Mouse (Mus musculus) embryo, embryonic 10.5 days (tissue): ENCODE measurements at regions not wholly inside any gene's neighbourhood (a gene's known extent, or its start where the extent isn't known, plus 50 kb on each side); places are given as distances from the start of the nearest gene placed in this dataset.

Source experiments
- DNase-seq: peaks from one replicate; pipeline ENCODE4 v3.0.0-alpha.2; 2015; ENCODE audit warnings: low spot score

- no peak for DNase-seq
Observed at GRCm38 (mm10) chr5:57102897-57103296, 614.9 kb upstream of the Pcdh7 start.

- peak; percentile 26 for DNase-seq
Observed at GRCm38 (mm10) chr5:57128478-57128877, 589.3 kb upstream of the Pcdh7 start.
